Mouse (Mus musculus) myocyte (in vitro differentiated cells): ENCODE measurements around the gene Sergef. TPM values are rescaled to one million over a fixed set of nuclear protein-coding genes. Genes with fewer than 3 reads are reported as not detected.

Source experiments
- H3K27me3 ChIP-seq: one replicate; pipeline ENCODE4 v1.6.1; 2011; ENCODE audit not compliant: control insufficient read depth, insufficient read depth, insufficient read length
- H3K36me3 ChIP-seq: one replicate; pipeline ENCODE4 v1.6.1; 2011; ENCODE audit not compliant: control insufficient read depth, insufficient read depth
- H3K4me2 ChIP-seq: one replicate; pipeline ENCODE4 v1.6.1; 2011; ENCODE audit warnings: low read depth, control low read depth
- H3K4me3 ChIP-seq: one replicate; pipeline ENCODE4 v1.5.1; 2011; ENCODE audit warnings: mild to moderate bottlenecking, control low read depth, moderate library complexity
- H3K79me2 ChIP-seq: one replicate; pipeline ENCODE4 v1.6.1; 2011; ENCODE audit not compliant: control insufficient read depth, insufficient read depth
- H3ac ChIP-seq: one replicate; pipeline ENCODE4 v1.6.1; 2011; ENCODE audit not compliant: control insufficient read depth, insufficient read length
- CEBPB ChIP-seq: IDR thresholded peaks from 2 replicates; pipeline ENCODE4 v1.6.1; 2011; ENCODE audit warnings: mild to moderate bottlenecking, moderate library complexity; ENCODE audit not compliant: poor library complexity, insufficient read depth, severe bottlenecking
- E2F4 ChIP-seq: IDR thresholded peaks from one replicate; pipeline ENCODE4 v1.6.1; 2011; ENCODE audit warnings: mild to moderate bottlenecking, control low read depth, moderate library complexity; ENCODE audit not compliant: insufficient read depth
- MAX ChIP-seq: IDR thresholded peaks from one replicate; pipeline ENCODE4 v1.6.1; 2011; ENCODE audit warnings: low read depth, mild to moderate bottlenecking, control low read depth
- MYOD1 ChIP-seq, 3 experiments: IDR thresholded peaks; one replicate each; pipeline ENCODE4 v1.6.1; 2011; ENCODE audit warnings: control low read depth in 2 of 3, low read depth in 2 of 3, mild to moderate bottlenecking in 2 of 3, moderate library complexity in 1 of 3; ENCODE audit not compliant: insufficient read length in 2 of 3, control insufficient read depth in 1 of 3
- MYOG ChIP-seq, 3 experiments: IDR thresholded peaks; one replicate each; pipeline ENCODE4 v1.6.1; 2011; ENCODE audit warnings: control low read depth in 2 of 3, low read depth in 2 of 3, mild to moderate bottlenecking in 2 of 3; ENCODE audit not compliant: insufficient read length in 2 of 3, control insufficient read depth in 1 of 3, insufficient read depth in 1 of 3
- POLR2A ChIP-seq: IDR thresholded peaks from one replicate; pipeline ENCODE4 v1.6.1; 2011; ENCODE audit warnings: low read depth, mild to moderate bottlenecking, control low read depth, moderate library complexity; ENCODE audit not compliant: insufficient read length
- POLR2AphosphoS2 ChIP-seq: IDR thresholded peaks from one replicate; pipeline ENCODE4 v1.6.1; 2011; ENCODE audit warnings: low read depth, control low read depth; ENCODE audit not compliant: insufficient read length
- REST ChIP-seq: IDR thresholded peaks from one replicate; pipeline ENCODE4 v1.6.1; 2011; ENCODE audit warnings: mild to moderate bottlenecking, control low read depth, moderate library complexity; ENCODE audit not compliant: insufficient read depth, insufficient read length
- SRF ChIP-seq: IDR thresholded peaks from one replicate; pipeline ENCODE4 v1.6.1; 2011; ENCODE audit warnings: low read depth; ENCODE audit not compliant: control insufficient read depth, insufficient read length
- TCF12 ChIP-seq: IDR thresholded peaks from one replicate; pipeline ENCODE4 v1.6.1; 2011; ENCODE audit warnings: mild to moderate bottlenecking, control low read depth; ENCODE audit not compliant: poor library complexity, insufficient read depth, severe bottlenecking
- TCF3 ChIP-seq: IDR thresholded peaks from one replicate; pipeline ENCODE4 v1.6.1; 2011; ENCODE audit warnings: low read depth, control low read depth; ENCODE audit not compliant: insufficient read length
- USF1 ChIP-seq: IDR thresholded peaks from one replicate; pipeline ENCODE4 v1.6.1; 2011; ENCODE audit warnings: low read depth, mild to moderate bottlenecking, control low read depth, moderate library complexity
- polyA plus RNA-seq: library from polyadenylated mRNA; unstranded; fragments of >200 nt; fragmentation: generic; extraction: Trizol; gene quantifications from one replicate; pipeline ENCODE4 v1.2.1, GENCODE M21; 2012; ENCODE audit warnings: missing spikeins

The Sergef gene
- polyA plus RNA-seq, 1 experiment = 13.9 TPM

DNA sequence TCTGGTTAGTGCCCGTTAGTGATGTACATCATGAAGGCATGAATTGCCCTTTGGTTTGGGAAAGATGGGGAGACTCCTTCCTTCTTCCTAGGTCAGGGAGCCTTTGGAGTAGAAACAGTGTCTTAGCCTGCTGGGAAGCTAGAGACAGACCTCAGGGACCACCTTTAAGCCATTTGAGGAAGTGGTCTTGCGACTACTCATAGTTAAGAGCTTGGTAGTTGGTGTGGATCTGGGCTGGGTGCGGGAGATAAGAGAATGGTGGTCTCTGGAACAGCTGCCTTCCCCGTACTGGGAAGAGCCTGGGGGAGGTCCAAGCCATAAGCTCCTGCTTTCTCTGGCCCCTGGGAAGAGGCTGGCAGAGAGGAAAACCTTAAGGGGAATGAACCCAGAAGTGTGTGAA, 241.0 kb downstream of the Sergef start:
- peaks cover 63% of the 10 kb centered on the region for H3K27me3 ChIP-seq
- no peak overlapping the region for H3K4me2 ChIP-seq
- TF ChIP-seq MYOD1 (IDR thresholded peaks at IDR 0.05; ENCODE audit: control insufficient read depth in 1 of 3, insufficient read length in 2 of 3, low read depth in 2 of 3) (no peak), REST (no peak), MAX (no peak), USF1 (no peak), MYOG (IDR thresholded peaks at IDR 0.05; ENCODE audit: control insufficient read depth in 1 of 3, insufficient read depth in 1 of 3, insufficient read length in 2 of 3, low read depth in 2 of 3) (no peak), TCF12 (no peak), SRF (no peak), TCF3 (no peak), E2F4 (no peak), POLR2A (no peak), POLR2AphosphoS2 (no peak), CEBPB (no peak)
- H3K4me3 ChIP-seq = no peak overlapping the region
- no peaks in the 10 kb centered on the region for H3K36me3 ChIP-seq
- no peak overlapping the region for H3ac ChIP-seq
- no peaks in the 10 kb centered on the region for H3K79me2 ChIP-seq

DNA sequence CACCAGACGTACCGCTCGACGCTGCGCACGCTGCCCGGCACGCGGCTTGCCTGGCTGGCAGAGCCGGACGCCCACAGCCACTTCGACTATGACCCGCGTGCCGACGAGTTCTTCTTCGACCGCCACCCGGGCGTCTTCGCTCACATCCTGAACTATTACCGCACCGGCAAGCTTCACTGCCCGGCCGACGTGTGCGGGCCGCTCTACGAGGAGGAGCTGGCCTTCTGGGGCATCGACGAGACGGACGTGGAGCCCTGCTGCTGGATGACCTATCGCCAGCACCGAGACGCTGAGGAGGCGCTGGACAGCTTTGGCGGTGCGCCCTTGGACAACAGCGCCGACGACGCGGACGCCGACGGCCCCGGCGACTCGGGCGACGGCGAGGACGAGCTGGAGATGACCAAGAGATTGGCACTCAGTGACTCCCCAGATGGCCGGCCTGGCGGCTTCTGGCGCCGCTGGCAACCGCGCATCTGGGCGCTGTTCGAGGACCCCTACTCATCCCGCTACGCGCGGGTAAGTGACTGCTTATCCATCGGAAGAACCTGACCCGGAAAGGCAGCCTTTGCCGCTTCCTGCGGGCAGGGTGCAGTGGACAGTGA, 241.8 kb downstream of the Sergef start:
- H3K4me3 ChIP-seq = no peak overlapping the region
- H3K36me3 ChIP-seq = no peaks in the 10 kb centered on the region
- TF ChIP-seq E2F4 (no peak), MYOG (IDR thresholded peaks at IDR 0.05; ENCODE audit: control insufficient read depth in 1 of 3, insufficient read depth in 1 of 3, insufficient read length in 2 of 3, low read depth in 2 of 3) (no peak), POLR2A (no peak), CEBPB (no peak), TCF12 (no peak), MAX (no peak)
- H3K27me3 ChIP-seq = peaks cover 65% of the 10 kb centered on the region
- H3K4me2 ChIP-seq = no peak overlapping the region
- H3ac ChIP-seq = no peak overlapping the region
- H3K79me2 ChIP-seq = no peaks in the 10 kb centered on the region

DNA sequence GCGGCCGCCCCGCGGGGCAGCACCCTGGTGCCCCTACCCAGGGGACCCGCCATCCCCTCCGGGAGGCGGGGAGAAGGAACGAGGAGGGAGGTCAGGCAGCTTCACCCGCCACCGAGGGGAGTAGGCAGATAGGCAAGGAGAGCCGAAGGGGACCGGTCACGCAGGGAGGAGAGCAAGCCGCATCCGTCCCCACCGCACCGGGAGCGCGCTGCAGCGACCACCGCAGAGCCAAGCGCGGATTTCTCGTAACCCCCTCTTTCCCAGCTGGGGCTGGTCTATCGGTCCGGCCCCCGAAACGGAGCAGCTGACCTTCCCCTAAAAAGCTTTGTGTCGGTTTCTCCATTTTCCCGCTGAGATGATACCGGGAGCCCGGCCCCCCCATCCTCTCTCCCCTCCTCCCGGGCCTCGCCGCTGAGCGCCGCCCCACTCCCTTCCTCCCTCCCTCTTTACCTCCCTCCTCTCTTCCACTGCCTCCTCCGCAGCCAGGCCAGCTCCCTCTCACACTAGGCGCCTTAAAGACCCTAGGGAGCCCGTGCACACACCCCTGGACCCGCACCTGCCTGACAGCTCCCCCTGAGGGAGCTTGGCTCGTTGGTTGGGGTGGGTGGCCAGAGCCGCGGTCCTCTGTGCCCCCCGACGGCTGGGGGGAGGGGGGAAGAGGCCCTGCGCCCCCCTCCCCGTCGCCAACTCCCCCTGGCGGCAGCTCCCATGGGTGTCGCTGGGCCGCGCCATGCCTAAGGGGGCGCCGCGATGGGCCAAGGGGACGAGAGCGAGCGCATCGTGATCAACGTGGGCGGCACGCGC, 242.5 kb downstream of the Sergef start:
- Histone ChIP-seq H3K36me3 (no peaks in the 10 kb centered on the region), H3ac (no peak overlapping the region), H3K79me2 (no peaks in the 10 kb centered on the region), H3K4me2 (no peak overlapping the region), H3K27me3 (peaks cover 65% of the 10 kb centered on the region), H3K4me3 (no peak overlapping the region)
- TF ChIP-seq MAX = no peak
- TF ChIP-seq REST = peak; percentile 20

DNA sequence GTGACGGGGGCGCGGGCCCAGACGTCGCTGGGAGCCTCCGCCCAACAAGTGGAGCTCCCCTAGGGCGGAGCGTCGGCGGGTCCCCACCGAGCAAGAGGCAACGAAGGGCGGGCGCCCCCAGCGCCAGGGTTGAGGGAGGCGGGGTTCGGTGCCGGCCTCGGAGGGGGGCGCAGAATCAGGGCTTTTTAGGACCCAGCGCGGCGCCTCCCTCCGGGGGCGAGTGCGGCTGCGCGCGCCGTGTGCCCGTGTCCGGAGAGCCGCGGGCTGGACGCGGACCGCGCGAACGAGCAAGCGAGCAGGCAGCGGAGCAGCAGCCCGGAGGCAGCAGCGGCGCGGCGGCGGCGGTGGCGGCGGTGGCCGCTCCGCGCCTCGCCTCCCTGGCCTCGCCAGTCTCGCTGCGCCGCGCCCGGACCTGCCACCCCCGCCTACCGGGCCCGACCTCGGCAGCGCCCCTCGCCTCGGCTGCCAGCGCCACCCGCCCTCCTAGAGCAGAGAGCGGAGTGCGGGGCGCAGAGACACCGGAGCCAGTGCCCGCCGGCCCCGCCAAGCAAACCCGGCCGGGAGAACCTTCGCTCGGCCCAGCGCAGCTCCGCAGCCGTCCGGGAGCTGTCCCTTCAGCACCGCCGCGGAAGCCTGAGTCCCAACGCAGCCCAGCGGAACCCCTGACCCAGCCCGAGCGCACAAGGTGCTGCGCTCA, 243.2 kb downstream of the Sergef start, which contains the start of gene Kcnc1:
Gene Kcnc1 (plus strand): TSS at position 267 of the 697 bp plus-strand sequence.
- no peaks in the 10 kb centered on the region for H3K36me3 ChIP-seq
- H3K79me2 ChIP-seq = no peaks in the 10 kb centered on the region
- no peak within 1 kb of the TSS for H3K4me3 ChIP-seq
- no peak for TF ChIP-seq POLR2AphosphoS2
- peak; percentile 82 for TF ChIP-seq REST
- no peak for TF ChIP-seq TCF3
- TF ChIP-seq MYOG (IDR thresholded peaks at IDR 0.05; ENCODE audit: control insufficient read depth in 1 of 3, insufficient read depth in 1 of 3, insufficient read length in 2 of 3, low read depth in 2 of 3) = peak in 1 of 3 experiments; percentile 16
- H3K4me2 ChIP-seq = no peak within 1 kb of the TSS
- no peak within 1 kb of the TSS for H3ac ChIP-seq
- peaks cover 65% of the 10 kb centered on the region for H3K27me3 ChIP-seq

DNA sequence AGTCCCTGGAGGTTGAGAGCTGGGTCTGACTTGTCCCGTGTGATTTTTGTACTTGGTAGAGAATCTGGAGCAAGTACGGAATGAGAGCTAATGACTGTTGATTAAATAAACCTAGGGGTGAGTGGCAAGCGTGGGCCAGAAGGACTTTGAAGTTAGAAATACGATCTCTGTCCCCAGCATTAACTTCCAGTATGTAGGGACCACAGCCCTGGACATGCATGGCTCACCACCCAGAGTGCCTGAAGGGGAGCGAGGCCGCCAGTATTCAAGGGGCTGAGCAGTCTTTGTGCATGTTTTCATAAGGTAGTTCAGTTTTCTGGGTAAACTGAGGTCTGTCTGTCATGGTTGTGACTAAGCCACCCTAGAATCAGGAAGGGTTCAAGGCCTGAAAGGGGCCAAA, 244.0 kb downstream of the Sergef start:
- Histone ChIP-seq H3K27me3 (peaks cover 65% of the 10 kb centered on the region), H3ac (no peak overlapping the region), H3K36me3 (no peaks in the 10 kb centered on the region), H3K79me2 (no peaks in the 10 kb centered on the region), H3K4me2 (no peak overlapping the region), H3K4me3 (no peak overlapping the region)
- no peak for TF ChIP-seq MYOG (IDR thresholded peaks at IDR 0.05; ENCODE audit: control insufficient read depth in 1 of 3, insufficient read depth in 1 of 3, insufficient read length in 2 of 3, low read depth in 2 of 3)
- TF ChIP-seq USF1 = no peak
- no peak for TF ChIP-seq MYOD1 (IDR thresholded peaks at IDR 0.05; ENCODE audit: control insufficient read depth in 1 of 3, insufficient read length in 2 of 3, low read depth in 2 of 3)
- TF ChIP-seq REST = no peak
- no peak for TF ChIP-seq CEBPB
- no peak for TF ChIP-seq TCF12
- no peak for TF ChIP-seq MAX
- TF ChIP-seq TCF3 = no peak
- TF ChIP-seq POLR2A = no peak
- no peak for TF ChIP-seq SRF
- no peak for TF ChIP-seq POLR2AphosphoS2
- no peak for TF ChIP-seq E2F4
